Mouse (Mus musculus) gastrocnemius, postnatal 10 days (tissue): Measurements from ENCODE around the gene Sox18. TPM values are rescaled to one million over a fixed set of nuclear protein-coding genes. Genes with fewer than 3 reads are reported as not detected.

Source experiments
- DNase-seq: peaks from one replicate; pipeline ENCODE4 v3.0.0; 2021; ENCODE audit warnings: mixed read lengths
- long read RNA-seq, 2 experiments: library from polyadenylated mRNA; stranded (forward); transcript quantifications; one replicate each; pipeline ENCODE4 v2.0.0; 2021
- total RNA-seq, 2 experiments: library from RNA; stranded (reverse); gene quantifications; 2 replicates each; pipeline ENCODE4 v1.2.3; 2021

Sox18 gene
- 10 to 100 TPM; 25.4 to 36.2 TPM for total RNA-seq
- long read RNA-seq, experiment 1, transcript Sox18-201 (2 exons, 1,620 nt) = major isoform, 12 of 14 reads
- long read RNA-seq, experiment 1, partial matches to known transcripts = 2 of 14 reads
- long read RNA-seq, experiment 1, other reads (novel, unspliced or antisense) = 0 of 14 reads
- long read RNA-seq, experiment 2, transcript Sox18-201 (2 exons, 1,620 nt) = major isoform, 8 of 8 reads
- long read RNA-seq, experiment 2, partial matches to known transcripts = 0 of 8 reads
- long read RNA-seq, experiment 2, other reads (novel, unspliced or antisense) = 0 of 8 reads

GRCm38 (mm10) chr2:181671326-181671725, at the start of gene Sox18:
TSS of gene Sox18 (minus strand) at chr2:181671640.
- DNase-seq = peak; percentile 44

DNA sequence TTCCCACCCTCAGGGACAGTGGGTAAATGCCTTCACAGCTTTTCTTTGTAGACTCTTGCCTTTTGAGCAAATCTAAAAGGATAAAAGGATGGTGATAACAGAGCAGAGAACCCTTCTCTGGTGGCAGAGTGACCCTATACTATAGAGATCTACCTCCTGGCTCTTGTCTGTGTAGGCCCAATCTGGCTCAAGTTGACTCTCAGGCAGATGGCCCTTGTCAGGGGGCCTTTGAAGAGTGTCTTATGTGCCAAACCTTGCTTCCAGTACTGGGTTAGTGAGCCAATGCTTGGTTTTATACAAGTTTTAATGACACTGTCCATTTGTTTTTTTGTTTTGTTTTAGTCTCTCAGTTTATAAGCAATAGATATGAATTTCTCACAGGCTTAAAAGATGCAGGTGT, 49.8 kb upstream of the Sox18 start:
- no peak for DNase-seq

- DNase-seq = no peak
These were observed 48.6 kb upstream of the Sox18 start for GRCm38 (mm10) chr2:181720061-181720460.

- no peak for DNase-seq
These were observed 45.6 kb upstream of the Sox18 start for GRCm38 (mm10) chr2:181716991-181717390.

DNA sequence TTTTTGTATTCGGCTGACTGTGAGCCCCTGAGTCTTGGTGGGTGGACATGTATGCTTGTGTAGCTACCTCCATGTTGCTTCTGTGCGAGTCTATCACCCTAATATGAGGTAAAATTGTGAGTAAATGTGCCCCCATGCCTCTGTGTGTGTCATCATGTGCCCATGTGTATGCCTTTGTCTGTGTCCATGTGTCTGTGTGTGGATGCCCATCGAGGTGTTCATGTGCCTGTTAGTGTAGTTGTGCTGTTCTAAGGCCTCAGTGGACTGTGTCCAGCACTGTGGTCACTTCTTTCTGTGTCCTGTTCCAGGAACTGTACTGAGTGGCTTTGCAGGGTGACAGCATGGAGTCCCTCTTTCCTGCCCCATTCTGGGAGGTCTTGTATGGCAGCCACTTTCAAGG, 43.9 kb upstream of the Sox18 start:
- no peak for DNase-seq

DNA sequence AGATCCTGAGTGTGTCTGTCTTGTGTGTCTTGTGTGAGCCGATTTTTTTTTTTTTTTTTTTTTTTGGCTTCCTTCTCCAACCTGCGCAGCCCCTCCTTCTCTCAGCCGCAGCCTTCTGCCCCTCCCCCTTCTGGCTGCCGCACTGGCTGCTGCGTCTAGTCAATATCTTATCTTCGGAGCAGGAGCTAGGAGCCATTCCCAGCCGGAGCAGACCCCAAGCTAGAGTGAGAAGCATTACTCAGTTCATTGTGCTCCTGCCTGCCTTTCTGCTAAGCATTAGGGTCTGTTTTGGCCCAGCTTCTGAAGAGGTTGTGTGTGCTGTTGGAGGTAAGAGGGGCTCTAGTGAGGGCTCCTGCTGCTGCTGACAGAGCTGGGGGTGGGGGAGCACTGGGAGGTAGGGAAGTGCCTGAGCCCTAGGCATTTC, 43.5 kb upstream of the Sox18 start, which contains the start of gene Oprl1:
Oprl1 (plus strand) TSS at position 114 of the 424 bp plus-strand sequence.
- no peak for DNase-seq

- no peak for DNase-seq
These were observed 42.3 kb upstream of the Sox18 start for GRCm38 (mm10) chr2:181713749-181714148.

- DNase-seq = no peak
These were observed 35.2 kb upstream of the Sox18 start for GRCm38 (mm10) chr2:181706668-181707067.

GRCm38 (mm10) chr2:181698241-181698640, 26.8 kb upstream of the Sox18 start, which contains the start of gene Lkaaear1:
TSS of gene Lkaaear1 (minus strand) at chr2:181698442.
- DNase-seq = no peak

DNA sequence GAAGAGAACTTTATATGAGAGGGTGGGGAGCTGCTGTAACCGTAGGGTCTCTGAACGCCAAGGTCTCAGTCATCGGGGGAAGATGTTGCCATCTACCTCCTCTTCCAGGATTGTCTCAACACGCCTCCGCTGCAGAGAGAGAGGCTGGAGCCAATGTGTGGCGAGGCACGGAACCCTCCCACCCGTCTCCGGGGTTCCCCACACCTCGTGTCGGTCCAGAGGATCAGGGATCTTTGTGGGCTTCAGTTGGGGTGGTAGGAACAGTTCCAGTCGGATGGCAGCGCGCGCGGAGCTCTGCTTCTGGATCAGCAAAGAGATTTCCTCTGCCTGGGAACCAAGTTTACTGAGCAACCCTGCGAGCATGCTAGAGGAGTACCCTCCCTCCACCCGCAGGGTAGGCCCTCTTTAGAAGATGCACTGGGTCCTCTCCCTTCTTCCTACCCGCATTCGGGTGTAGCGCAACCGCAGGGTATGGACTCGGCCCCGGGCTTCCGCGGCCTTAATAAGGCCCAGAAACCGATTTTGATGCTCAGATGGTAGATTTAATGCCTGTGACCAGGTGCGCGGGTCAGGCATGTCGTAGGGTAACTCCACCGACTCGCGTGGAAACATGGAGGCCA, 25.5 kb upstream of the Sox18 start:
- no peak for DNase-seq

GRCm38 (mm10) chr2:181695776-181696175, 24.3 kb upstream of the Sox18 start:
- no peak for DNase-seq

GRCm38 (mm10) chr2:181694581-181694980, 23.1 kb upstream of the Sox18 start:
- DNase-seq = no peak

GRCm38 (mm10) chr2:181693339-181694280, 22.2 kb upstream of the Sox18 start, which contains the start of gene Rgs19:
TSS of gene Rgs19 (minus strand) at chr2:181693977.
- peak; percentile 77 for DNase-seq

- DNase-seq = no peak
These were observed 20.9 kb upstream of the Sox18 start for GRCm38 (mm10) chr2:181692304-181692703.

GRCm38 (mm10) chr2:181691571-181691970, 20.1 kb upstream of the Sox18 start:
- DNase-seq = no peak

GRCm38 (mm10) chr2:181691083-181691482, 19.6 kb upstream of the Sox18 start:
- no peak for DNase-seq

DNA sequence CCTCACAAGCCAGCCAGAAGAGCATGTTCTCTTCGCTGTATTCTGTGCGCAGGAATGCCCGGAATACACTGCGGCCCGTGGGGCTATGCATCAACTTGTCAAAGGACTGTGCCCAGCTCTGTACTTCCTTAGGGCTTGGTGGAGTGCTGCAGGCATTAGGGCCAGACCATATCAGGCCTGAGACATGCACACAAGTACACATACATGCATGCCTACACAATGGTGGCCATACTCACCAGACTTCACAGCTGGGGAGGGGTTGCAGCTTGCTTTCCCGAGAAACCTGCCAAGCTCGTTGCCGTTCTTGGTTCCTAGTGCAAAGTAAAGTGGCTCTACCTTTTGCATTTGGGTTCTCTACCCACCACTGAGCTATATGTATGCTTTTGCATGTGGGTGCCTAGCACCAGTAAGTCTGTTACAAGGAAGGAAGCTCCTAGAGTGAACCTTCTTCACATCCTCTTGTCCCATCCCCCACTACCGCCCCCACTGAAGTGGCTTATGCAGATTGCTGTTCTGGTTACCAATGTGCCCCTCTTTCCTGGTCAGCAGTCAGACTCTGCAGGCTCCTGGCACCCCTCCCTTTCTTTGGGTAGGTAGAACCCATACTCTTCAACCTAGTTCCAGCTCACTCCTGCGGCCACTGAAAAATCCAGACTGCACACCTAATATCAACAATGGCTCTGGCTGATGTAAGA, 18.2 kb upstream of the Sox18 start:
- no peak for DNase-seq

DNA sequence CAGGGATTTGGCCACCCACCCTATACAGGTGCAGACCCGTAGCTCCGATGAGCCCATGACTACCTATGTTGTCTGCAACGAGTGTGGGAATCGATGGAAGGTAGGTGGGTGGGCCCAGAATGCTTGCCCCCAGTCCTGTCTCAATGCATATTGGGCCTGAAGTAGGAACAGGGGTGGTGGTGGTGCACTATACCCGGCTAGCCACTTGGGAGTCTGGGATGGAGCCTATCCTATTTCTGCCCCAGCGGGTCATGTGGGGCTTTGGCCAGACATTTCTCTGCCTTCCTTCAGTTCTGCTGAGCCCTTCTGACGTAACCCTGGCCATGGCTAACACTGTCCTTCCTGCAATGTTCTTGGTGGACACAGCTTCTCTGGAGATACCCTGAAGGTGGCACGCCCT, 16.1 kb upstream of the Sox18 start:
- no peak for DNase-seq

DNA sequence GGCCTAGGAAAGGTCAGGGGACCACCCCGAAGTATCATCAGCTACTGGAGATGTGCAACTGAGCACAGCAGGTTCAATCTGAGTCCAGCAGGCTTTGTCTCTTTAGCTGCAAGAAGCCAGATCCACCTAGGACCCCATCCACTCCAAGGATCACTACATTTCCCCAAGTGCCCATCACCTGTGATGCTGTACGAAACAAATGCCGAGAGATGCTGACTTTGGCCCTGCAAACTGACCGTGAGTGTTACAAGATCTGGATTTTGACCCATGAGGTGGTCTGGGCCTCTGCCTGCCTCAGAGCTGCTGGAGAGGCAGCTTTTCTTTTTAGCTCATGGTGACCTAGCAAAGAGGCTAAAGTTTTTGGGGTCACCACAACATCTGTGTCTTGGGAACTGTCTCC, 14.2 kb upstream of the Sox18 start:
- DNase-seq = no peak

GRCm38 (mm10) chr2:181684713-181685112, 13.3 kb upstream of the Sox18 start:
- no peak for DNase-seq

DNA sequence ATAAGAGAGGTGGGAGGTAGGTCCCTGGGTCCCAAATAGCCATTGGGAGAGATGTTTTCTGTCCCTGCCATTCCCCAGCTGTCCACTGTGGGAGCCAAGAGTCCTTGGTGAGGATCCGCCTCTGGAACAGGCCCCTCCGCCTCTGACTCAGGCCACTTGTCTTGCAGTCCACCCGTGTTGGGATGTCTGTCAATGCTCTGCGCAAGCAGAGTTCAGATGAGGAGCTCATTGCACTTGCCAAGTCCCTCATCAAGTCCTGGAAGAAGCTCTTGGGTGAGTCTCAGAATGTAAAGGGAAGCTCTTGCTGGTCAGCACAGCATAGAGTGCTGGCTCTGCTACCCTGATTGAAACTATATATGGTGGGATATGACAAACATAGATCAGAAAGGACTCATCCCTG, 11.9 kb upstream of the Sox18 start:
- no peak for DNase-seq

DNA sequence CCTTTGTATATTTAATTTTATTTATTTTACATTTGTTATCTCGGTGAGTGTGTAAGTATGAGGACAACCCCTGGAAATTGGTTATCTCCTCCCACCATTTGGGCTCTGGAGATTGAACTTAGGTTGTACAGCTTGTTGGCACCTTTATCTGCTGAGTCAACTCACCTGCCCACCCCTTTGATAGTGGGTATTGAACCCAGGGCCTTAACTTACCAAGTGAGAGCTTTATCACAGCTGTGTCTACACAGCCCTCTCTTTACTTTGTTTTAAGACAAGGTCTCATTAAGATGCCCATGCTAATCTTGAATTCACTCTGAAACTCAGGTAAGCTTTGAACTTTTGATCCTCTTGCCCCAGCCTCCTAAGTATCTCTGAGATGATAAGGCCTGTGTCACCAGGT, 10.5 kb upstream of the Sox18 start:
- no peak for DNase-seq
